In genomic region chr6:93821512-93821911, GRCm38 (mm10) we compare ENCODE assay signal across 13 mouse cellular contexts.
DNase-seq lines count a peak whose midpoint lies in the region; ATAC-seq and TF ChIP-seq lines count a peak whose summit lies in the region.
"Had no signal": no experiment of that assay in that cellular context is flagged by ENCODE, and none has a peak within 500 bp of the region (broad histone marks: within the 10 kb centered on the region; RNA-seq: fewer than 3 reads in every experiment).

No protein-coding gene starts in this region.

- TF ChIP-seq CTCF in lung, embryonic 14.5 days (IDR thresholded peaks at IDR 0.05; ENCODE audit: low read depth) = no peak
- TF ChIP-seq CTCF in lung, postnatal 0 days (IDR thresholded peaks at IDR 0.05) = no peak

- TF ChIP-seq EP300 in lung, postnatal 0 days (IDR thresholded peaks at IDR 0.05) = no peak

- WGBS in lung, embryonic 14.5 days = 57% methylated on average over 7 of the region's 7 CpGs
- 63% methylated on average over 7 of the region's 7 CpGs for WGBS in lung, postnatal 0 days
- 8% methylated on average over 7 of the region's 7 CpGs for WGBS in forebrain, embryonic 15.5 days
- 31% methylated on average over 7 of the region's 7 CpGs for WGBS in limb, embryonic 14.5 days

- no peak for TF ChIP-seq POLR2A in limb, embryonic 14.5 days (IDR thresholded peaks at IDR 0.05; ENCODE audit: borderline replicate concordance, extremely low read depth, insufficient read depth, insufficient read length)

- H3K9me3 ChIP-seq in lung, embryonic 14.5 days (ENCODE audit: low read depth, low read length) = no peaks in the 10 kb centered on the region
- H3K9me3 ChIP-seq in lung, postnatal 0 days (ENCODE audit: low read length) = no peaks in the 10 kb centered on the region
- H3K9me3 ChIP-seq in forebrain, embryonic 15.5 days = no peaks in the 10 kb centered on the region
- H3K9me3 ChIP-seq in limb, embryonic 14.5 days (ENCODE audit: control insufficient read depth, low read length) = no peaks in the 10 kb centered on the region

- H3K27me3 ChIP-seq in lung, embryonic 14.5 days (ENCODE audit: insufficient read depth, low read length) = no peaks in the 10 kb centered on the region
- no peaks in the 10 kb centered on the region for H3K27me3 ChIP-seq in lung, postnatal 0 days (replicated peaks; ENCODE audit: insufficient read depth, low read length)
- H3K27me3 ChIP-seq in forebrain, embryonic 15.5 days = no peaks in the 10 kb centered on the region
- no peaks in the 10 kb centered on the region for H3K27me3 ChIP-seq in limb, embryonic 14.5 days (ENCODE audit: control insufficient read depth, insufficient read depth, low read length)

- H3K4me2 ChIP-seq in lung, embryonic 14.5 days = no peak overlapping the region
- H3K4me2 ChIP-seq in lung, postnatal 0 days (replicated peaks; ENCODE audit: low read depth, low read length) = no peak overlapping the region
- no peak overlapping the region for H3K4me2 ChIP-seq in forebrain, embryonic 15.5 days (replicated peaks)
- no peak overlapping the region for H3K4me2 ChIP-seq in limb, embryonic 14.5 days (replicated peaks; ENCODE audit: low read depth, low read length, severe bottlenecking)

- H3K9ac ChIP-seq in lung, embryonic 14.5 days = no peak overlapping the region
- no peak overlapping the region for H3K9ac ChIP-seq in lung, postnatal 0 days (replicated peaks; ENCODE audit: low read depth)
- H3K9ac ChIP-seq in forebrain, embryonic 15.5 days (replicated peaks) = no peak overlapping the region
- H3K9ac ChIP-seq in limb, embryonic 14.5 days (ENCODE audit: low read depth, low read length, severe bottlenecking) = no peak overlapping the region

- H3K36me3 ChIP-seq in lung, embryonic 14.5 days (ENCODE audit: insufficient read depth) = no peaks in the 10 kb centered on the region
- no peaks in the 10 kb centered on the region for H3K36me3 ChIP-seq in lung, postnatal 0 days (ENCODE audit: insufficient read depth, low read length)
- H3K36me3 ChIP-seq in forebrain, embryonic 15.5 days = no peaks in the 10 kb centered on the region
- no peaks in the 10 kb centered on the region for H3K36me3 ChIP-seq in limb, embryonic 14.5 days (ENCODE audit: control insufficient read depth, insufficient read depth, low read length)

- H3K27ac ChIP-seq in lung, embryonic 14.5 days (ENCODE audit: low read depth) = no peak overlapping the region
- H3K27ac ChIP-seq in lung, postnatal 0 days (ENCODE audit: low read length) = no peak overlapping the region
- H3K27ac ChIP-seq in forebrain, embryonic 15.5 days (replicated peaks) = peak overlapping the region; percentile 87
- H3K27ac ChIP-seq in limb, embryonic 14.5 days (replicated peaks; ENCODE audit: low read depth, low read length) = 0 out of 2 replicates have a peak overlapping the region, but pooled peaks have one; percentile 0

- peak; percentile 4 for DNase-seq in lung, embryonic 14.5 days
- DNase-seq in lung, postnatal 0 days (ENCODE audit: low spot score) = no peak
- peak; percentile 15 for DNase-seq in limb, embryonic 14.5 days (ENCODE audit: low spot score)
- DNase-seq in retina, postnatal 1 day = peak; percentile 60
- DNase-seq in gastrocnemius, postnatal 10 days = no peak
- no peak for DNase-seq in urinary bladder, postnatal 36 days (ENCODE audit: low spot score in 2 of 2)
- DNase-seq: cerebellum, adult 9-10 months; left cerebral cortex, postnatal 4 days; right cerebral cortex, postnatal 4 days; thymus, postnatal 14 days had no signal

- H3K4me1 ChIP-seq in lung, embryonic 14.5 days (ENCODE audit: insufficient read depth) = no peaks in the 10 kb centered on the region
- H3K4me1 ChIP-seq in lung, postnatal 0 days (ENCODE audit: insufficient read depth, low read depth, low read length) = no peaks in the 10 kb centered on the region
- peaks cover 49% of the 10 kb centered on the region for H3K4me1 ChIP-seq in forebrain, embryonic 15.5 days
- H3K4me1 ChIP-seq in limb, embryonic 14.5 days (ENCODE audit: control insufficient read depth, insufficient read depth, low read length) = peaks cover 25% of the 10 kb centered on the region

- no peak for ATAC-seq in lung, embryonic 14.5 days (ENCODE audit: insufficient read depth)
- ATAC-seq in lung, postnatal 0 days = no peak
- no peak; the same call in 1 of the 2 replicates for ATAC-seq in forebrain, embryonic 15.5 days (replicated peaks)
- peak; percentile 41; the same call in 1 of the 2 replicates for ATAC-seq in limb, embryonic 14.5 days (ENCODE audit: low FRiP score, low read depth)
- ATAC-seq: CD4-positive, CD25-positive, alpha-beta regulatory T cell, adult 4 months; intestine, postnatal 0 days had no signal

- H3K4me3 ChIP-seq in lung, embryonic 14.5 days (ENCODE audit: low read depth, low read length) = no peak overlapping the region
- H3K4me3 ChIP-seq in lung, postnatal 0 days (ENCODE audit: low read depth, low read length) = no peak overlapping the region
- H3K4me3 ChIP-seq in forebrain, embryonic 15.5 days = no peak overlapping the region
- no peak overlapping the region for H3K4me3 ChIP-seq in limb, embryonic 14.5 days (replicated peaks; ENCODE audit: low read length)

Comparison
In these comparisons a context has a peak if more than half of its experiments do, and no peak if none do; other contexts are left out.
1. DNase-seq: peak in lung, embryonic 14.5 days (single experiment), limb, embryonic 14.5 days (single experiment) and retina, postnatal 1 day (single experiment); none in lung, postnatal 0 days (single experiment), gastrocnemius, postnatal 10 days (single experiment) and urinary bladder, postnatal 36 days (0 of 2).
2. H3K27ac ChIP-seq: peak in forebrain, embryonic 15.5 days (single experiment) and limb, embryonic 14.5 days (single experiment); none in lung, embryonic 14.5 days (single experiment) and lung, postnatal 0 days (single experiment).